Mouse (Mus musculus) liver, embryonic 13.5 days (tissue): ENCODE measurements at regions not wholly inside any gene's neighbourhood (a gene's known extent, or its start where the extent isn't known, plus 50 kb on each side); places are given as distances from the start of the nearest gene placed in this dataset.

Experiments
- ATAC-seq: fragments of 200-750 bp; cut with Nextera tagmentation; 2 replicates; pipeline ENCODE4 v1.8.0; 2017; ENCODE audit warnings: low read depth, mild to moderate bottlenecking, moderate number of reproducible peaks, moderate library complexity
- DNase-seq: peaks from one replicate; pipeline ENCODE4 v3.0.0; 2022
- H3K27ac ChIP-seq: fragments of 300-500 bp; sonication (generic); 2 replicates; pipeline ENCODE4 v1.5.1; 2015; ENCODE audit warnings: moderate library complexity, mild to moderate bottlenecking, inconsistent platforms
- H3K27me3 ChIP-seq: fragments of 300-500 bp; sonication (generic); 2 replicates; pipeline ENCODE4 v1.6.1; 2015; ENCODE audit warnings: mild to moderate bottlenecking, inconsistent platforms
- H3K36me3 ChIP-seq: fragments of 300-500 bp; sonication (generic); 2 replicates; pipeline ENCODE4 v1.6.1; 2015; ENCODE audit warnings: mild to moderate bottlenecking, inconsistent platforms
- H3K4me1 ChIP-seq: fragments of 300-500 bp; sonication (generic); replicated peaks from 2 replicates; pipeline ENCODE4 v1.6.1; 2015; ENCODE audit warnings: inconsistent platforms
- H3K4me2 ChIP-seq: fragments of 300-500 bp; sonication (generic); 2 replicates; pipeline ENCODE4 v1.6.1; 2015; ENCODE audit warnings: inconsistent platforms, mild to moderate bottlenecking, moderate library complexity
- H3K4me3 ChIP-seq: fragments of 300-500 bp; sonication (generic); replicated peaks from 2 replicates; pipeline ENCODE4 v1.5.1; 2015; ENCODE audit warnings: mild to moderate bottlenecking, inconsistent platforms
- H3K9ac ChIP-seq: fragments of 300-500 bp; sonication (generic); 2 replicates; pipeline ENCODE4 v1.6.1; 2015; ENCODE audit warnings: mild to moderate bottlenecking, inconsistent platforms
- H3K9me3 ChIP-seq: fragments of 300-500 bp; sonication (generic); replicated peaks from 2 replicates; pipeline ENCODE4 v1.6.1; 2016; ENCODE audit warnings: inconsistent platforms
- WGBS: fragments of 180-500 bp; shearing (Covaris S2); methylation state at CpG from one replicate; pipeline ENCODE4 v1.1.7; 2015; ENCODE audit not compliant: insufficient replicate concordance; 5-methylcytosine and 5-hydroxymethylcytosine counted together

DNA sequence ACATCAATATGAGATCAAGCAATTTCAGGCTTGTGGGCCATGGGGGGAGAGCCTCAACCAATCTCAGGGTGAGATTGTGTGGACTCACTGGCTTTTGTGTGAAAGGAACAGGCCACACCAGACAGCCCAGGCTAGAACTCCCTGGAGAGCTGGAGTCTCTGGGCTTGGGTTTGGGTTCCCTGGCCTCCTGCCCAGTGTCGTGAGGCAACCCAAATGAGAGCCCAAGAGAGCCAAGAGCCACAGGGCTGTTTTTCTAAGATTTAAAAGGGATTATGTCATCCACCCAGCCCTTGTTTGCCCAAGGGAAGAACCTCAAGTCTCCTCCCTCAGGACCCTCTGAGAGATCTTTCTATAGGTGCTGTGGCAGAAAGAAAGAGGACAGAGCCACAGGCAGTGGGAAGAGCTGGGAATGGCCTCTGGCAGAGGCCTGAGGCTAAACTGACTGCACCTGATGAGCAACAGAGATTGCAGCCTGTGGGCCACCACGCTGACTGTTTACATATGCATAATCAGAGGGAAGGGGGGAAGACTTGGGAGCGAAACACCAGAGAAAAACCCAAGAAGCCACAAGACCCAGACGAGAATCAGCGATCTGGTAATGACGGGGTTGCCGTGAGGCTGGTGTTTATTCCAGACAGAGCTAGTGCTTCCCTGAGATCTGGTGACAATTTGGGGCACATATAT lies 92.1 kb downstream of the Bcl2l11 start:
- Histone ChIP-seq H3K4me2 (no peak overlapping the region), H3K36me3 (no peaks in the 10 kb centered on the region), H3K27me3 (no peaks in the 10 kb centered on the region), H3K9me3 (no peaks in the 10 kb centered on the region), H3K4me3 (no peak overlapping the region), H3K4me1 (0 out of 2 replicates have a peak, but pooled peaks cover 5% of the 10 kb centered on the region), H3K27ac (no peak overlapping the region), H3K9ac (no peak overlapping the region)
- no peak for DNase-seq
- WGBS: 65% methylated on average over 7 of the region's 7 CpGs
- ATAC-seq: no peak

DNA sequence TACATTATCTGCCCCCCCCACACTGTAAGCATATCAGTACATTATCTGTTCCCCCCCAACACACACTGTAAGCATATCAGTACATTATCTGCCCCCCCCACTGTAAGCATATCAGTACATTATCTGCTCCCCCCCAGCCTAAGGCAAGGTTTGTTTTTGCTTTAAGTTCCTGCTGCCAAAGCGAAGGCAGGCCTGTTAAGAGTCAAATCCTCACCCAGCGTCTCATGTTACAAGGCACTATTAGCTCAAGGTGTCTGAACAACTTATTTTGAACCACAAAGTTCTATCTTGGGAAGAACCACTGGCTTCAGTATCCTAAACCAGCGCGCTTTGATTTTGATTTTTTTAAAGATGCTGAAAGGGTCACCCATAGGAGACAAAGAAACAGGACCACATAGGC lies 93.1 kb downstream of the Bcl2l11 start:
- WGBS: 78% methylated on average over 4 of the region's 4 CpGs
- no peak overlapping the region for H3K4me3 ChIP-seq
- H3K27ac ChIP-seq: no peak overlapping the region
- no peak overlapping the region for H3K9ac ChIP-seq
- 0 out of 2 replicates have a peak, but pooled peaks cover 5% of the 10 kb centered on the region for H3K4me1 ChIP-seq
- no peak overlapping the region for H3K4me2 ChIP-seq
- no peaks in the 10 kb centered on the region for H3K27me3 ChIP-seq
- DNase-seq (no peak), ATAC-seq (no peak)
- no peaks in the 10 kb centered on the region for H3K36me3 ChIP-seq
- H3K9me3 ChIP-seq: no peaks in the 10 kb centered on the region

DNA sequence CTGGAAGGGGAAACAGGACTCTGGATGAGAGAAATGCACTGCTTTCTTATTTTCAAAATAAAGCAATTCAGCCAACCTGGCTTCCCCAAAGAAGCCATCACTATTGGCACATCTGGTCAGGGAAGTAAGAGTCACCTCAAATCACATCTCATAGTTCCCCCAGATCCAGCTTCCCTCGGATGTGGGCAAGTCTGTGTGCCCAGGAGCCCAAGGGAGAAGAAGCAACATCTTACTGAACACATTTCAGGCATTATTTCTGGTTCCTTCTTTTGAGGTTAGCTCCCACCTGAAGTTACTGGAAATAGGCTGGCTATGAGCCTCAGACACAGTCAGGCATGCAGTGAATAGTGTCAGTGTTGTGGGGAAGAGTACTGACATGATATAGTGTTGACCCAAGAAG lies 95.2 kb downstream of the Bcl2l11 start:
- H3K4me2 ChIP-seq: no peak overlapping the region
- H3K4me3 ChIP-seq: no peak overlapping the region
- no peaks in the 10 kb centered on the region for H3K27me3 ChIP-seq
- H3K4me1 ChIP-seq: 0 out of 2 replicates have a peak, but pooled peaks cover 5% of the 10 kb centered on the region
- no peak overlapping the region for H3K27ac ChIP-seq
- 18% methylated on average over 1 of the region's 1 CpGs for WGBS
- no peak overlapping the region for H3K9ac ChIP-seq
- ATAC-seq (no peak), DNase-seq (no peak)
- H3K9me3 ChIP-seq: no peaks in the 10 kb centered on the region
- no peaks in the 10 kb centered on the region for H3K36me3 ChIP-seq

DNA sequence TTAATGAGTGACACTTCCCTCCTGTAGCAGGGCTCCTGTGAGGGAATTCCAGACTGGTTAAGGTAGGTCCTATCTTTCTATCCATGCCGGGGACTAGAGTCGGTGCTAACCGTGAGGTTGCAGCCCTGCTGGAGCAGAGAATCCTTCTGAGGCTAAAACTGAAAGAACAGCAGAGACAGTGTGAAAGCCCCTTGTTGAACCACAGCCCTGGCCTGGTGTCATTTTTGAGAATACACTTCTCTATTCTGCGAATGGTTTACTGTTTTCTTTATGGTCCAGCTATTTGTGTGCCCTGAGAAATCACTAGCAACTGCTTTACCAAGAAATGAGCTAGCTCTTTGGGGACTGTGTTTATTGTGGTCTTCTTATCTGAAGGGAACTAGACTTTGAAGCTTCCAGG lies 95.8 kb downstream of the Bcl2l11 start:
- Histone ChIP-seq H3K36me3 (no peaks in the 10 kb centered on the region), H3K4me2 (no peak overlapping the region), H3K4me1 (0 out of 2 replicates have a peak, but pooled peaks cover 5% of the 10 kb centered on the region), H3K9me3 (no peaks in the 10 kb centered on the region), H3K9ac (no peak overlapping the region), H3K4me3 (no peak overlapping the region), H3K27me3 (no peaks in the 10 kb centered on the region), H3K27ac (no peak overlapping the region)
- DNase-seq (no peak), ATAC-seq (no peak)
- WGBS: 66% methylated on average over 4 of the region's 4 CpGs

DNA sequence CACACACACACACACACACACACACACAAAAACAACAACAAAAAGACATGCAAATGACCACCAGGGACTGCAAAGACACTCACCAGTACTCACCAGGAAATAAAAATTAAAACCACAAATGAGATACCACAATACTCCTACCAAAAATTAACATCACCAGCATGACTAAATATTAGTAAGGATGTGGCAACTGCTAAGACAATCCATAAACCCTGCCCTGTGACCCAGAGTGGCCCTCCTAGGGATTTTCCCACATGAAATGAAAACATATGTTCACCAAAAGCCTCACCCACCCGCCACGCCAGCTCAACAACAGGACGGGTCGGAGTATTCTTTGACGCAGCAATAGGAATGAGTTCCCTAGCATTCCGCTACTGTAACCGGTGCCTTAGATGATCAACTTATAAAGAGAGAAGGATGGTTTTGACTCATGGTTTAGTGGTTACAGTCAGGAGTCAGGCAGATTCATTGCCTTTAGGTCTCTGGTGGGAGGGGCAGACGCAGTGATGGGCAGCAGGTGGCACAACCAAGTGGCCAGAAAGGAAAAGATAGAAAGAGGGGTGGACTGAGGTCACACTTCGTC lies 100.7 kb downstream of the Bcl2l11 start:
- H3K4me1 ChIP-seq: no peaks in the 10 kb centered on the region
- no peak for ATAC-seq
- H3K9me3 ChIP-seq: no peaks in the 10 kb centered on the region
- 84% methylated on average over 9 of the region's 9 CpGs for WGBS
- no peak overlapping the region for H3K9ac ChIP-seq
- H3K27me3 ChIP-seq: no peaks in the 10 kb centered on the region
- no peak overlapping the region for H3K4me2 ChIP-seq
- no peaks in the 10 kb centered on the region for H3K36me3 ChIP-seq
- H3K27ac ChIP-seq: no peak overlapping the region
- no peak for DNase-seq
- H3K4me3 ChIP-seq: no peak overlapping the region

DNA sequence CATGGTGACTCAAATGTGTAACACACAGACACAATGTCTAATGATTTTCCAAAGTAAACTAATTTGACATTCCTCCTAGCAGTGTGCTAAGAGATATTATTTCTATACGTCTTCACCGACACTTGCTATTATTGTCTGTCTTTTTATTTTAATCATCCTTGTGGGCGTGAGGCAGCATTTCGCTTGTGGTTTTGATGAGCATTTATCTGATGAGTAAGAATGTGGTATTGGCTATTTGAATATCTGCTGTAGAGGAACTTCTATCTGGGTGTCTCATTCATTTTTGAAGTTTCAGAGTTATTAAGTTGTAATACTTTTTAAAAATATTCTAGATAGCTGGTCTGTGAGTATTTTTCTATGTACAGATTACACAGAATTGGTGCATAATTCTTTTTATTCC lies 103.9 kb downstream of the Bcl2l11 start:
- DNase-seq: no peak
- H3K9ac ChIP-seq: no peak overlapping the region
- WGBS: 43% methylated on average over 4 of the region's 4 CpGs
- no peak overlapping the region for H3K4me3 ChIP-seq
- no peak overlapping the region for H3K4me2 ChIP-seq
- no peak for ATAC-seq
- H3K27me3 ChIP-seq: no peaks in the 10 kb centered on the region
- H3K27ac ChIP-seq: no peak overlapping the region
- no peaks in the 10 kb centered on the region for H3K36me3 ChIP-seq
- peaks cover 5% of the 10 kb centered on the region; the same call in 1 of the 2 replicates for H3K4me1 ChIP-seq
- H3K9me3 ChIP-seq: no peaks in the 10 kb centered on the region

DNA sequence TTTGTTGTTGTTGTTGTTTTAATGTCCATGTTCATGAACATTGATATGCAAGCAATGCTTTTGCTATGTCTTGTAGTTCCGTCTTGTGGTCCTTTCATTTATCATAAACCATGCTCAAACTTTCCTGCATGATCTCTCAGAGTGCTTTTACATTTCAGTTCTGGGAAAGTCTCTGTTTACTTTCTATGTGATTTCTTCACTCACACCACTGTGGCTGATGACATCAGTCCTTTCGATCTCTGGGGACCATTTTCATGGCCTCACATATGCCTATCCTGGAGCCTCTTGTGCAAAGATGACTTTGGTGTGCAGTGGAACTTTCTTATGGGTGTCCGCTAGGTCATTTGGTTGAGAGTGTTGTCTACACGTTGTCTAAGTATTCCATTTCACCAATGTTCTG lies 105.1 kb downstream of the Bcl2l11 start:
- 67% methylated on average over 4 of the region's 4 CpGs for WGBS
- no peak for ATAC-seq
- H3K9ac ChIP-seq: no peak overlapping the region

DNA sequence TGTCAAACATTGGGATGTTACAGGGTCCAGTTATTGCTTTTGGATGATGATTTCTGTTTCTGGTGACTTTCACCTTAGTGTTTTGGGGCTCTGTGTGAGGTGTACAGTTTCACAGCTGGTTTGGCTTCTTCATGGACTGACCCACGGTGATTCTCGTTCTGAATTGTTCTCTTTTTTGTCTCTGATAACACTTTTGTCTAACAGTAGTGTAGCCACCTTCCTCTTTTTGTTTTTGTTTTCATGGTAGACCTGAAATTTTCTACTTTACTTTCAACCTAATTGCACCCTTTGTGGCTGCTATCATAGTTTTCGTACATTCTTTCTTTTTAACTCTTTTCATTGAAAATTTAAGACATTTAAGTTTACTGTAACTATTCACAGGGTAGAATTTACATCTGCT lies 105.5 kb downstream of the Bcl2l11 start:
- no peak overlapping the region for H3K4me2 ChIP-seq
- H3K27me3 ChIP-seq: no peaks in the 10 kb centered on the region
- H3K9ac ChIP-seq: no peak overlapping the region
- no peak overlapping the region for H3K27ac ChIP-seq
- no peaks in the 10 kb centered on the region for H3K9me3 ChIP-seq
- DNase-seq: no peak
- H3K36me3 ChIP-seq: no peaks in the 10 kb centered on the region
- peaks cover 5% of the 10 kb centered on the region; the same call in 1 of the 2 replicates for H3K4me1 ChIP-seq
- no peak overlapping the region for H3K4me3 ChIP-seq
- no peak for ATAC-seq
- WGBS: 46% methylated on average over 3 of the region's 3 CpGs

More for the DNA sequence above, 105.1 kb downstream of the Bcl2l11 start:
- Histone ChIP-seq H3K27me3 (no peaks in the 10 kb centered on the region), H3K9me3 (no peaks in the 10 kb centered on the region), H3K4me2 (no peak overlapping the region), H3K4me3 (no peak overlapping the region), H3K27ac (no peak overlapping the region), H3K36me3 (no peaks in the 10 kb centered on the region), H3K4me1 (peaks cover 5% of the 10 kb centered on the region; the same call in 1 of the 2 replicates)
- DNase-seq: no peak

DNA sequence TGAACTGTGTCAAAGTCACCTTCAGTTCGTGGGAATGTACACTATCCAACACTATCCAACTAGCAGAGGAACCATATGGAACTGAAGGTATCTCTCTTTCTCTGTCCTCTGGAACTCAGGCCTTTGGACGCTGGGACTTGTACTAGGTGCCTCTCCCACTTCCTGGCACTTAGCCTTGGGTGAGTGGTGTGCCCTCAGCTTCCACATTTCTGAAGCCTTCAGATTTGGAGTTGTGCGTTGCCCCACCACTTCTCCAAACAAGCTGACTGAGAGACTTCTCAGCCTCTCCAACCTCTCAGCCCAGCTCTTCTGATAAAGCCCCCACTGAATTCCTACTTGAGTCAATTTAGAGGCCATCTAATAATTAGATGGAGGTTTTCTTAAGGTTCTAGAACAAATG lies 106.2 kb downstream of the Bcl2l11 start:
- no peak for DNase-seq
- H3K4me1 ChIP-seq: peaks cover 5% of the 10 kb centered on the region; the same call in 1 of the 2 replicates
- ATAC-seq: no peak
- no peak overlapping the region for H3K9ac ChIP-seq
- 40% methylated on average over 3 of the region's 3 CpGs for WGBS
- H3K4me2 ChIP-seq: no peak overlapping the region
- H3K36me3 ChIP-seq: no peaks in the 10 kb centered on the region
- H3K27ac ChIP-seq: no peak overlapping the region
- no peaks in the 10 kb centered on the region for H3K27me3 ChIP-seq
- H3K9me3 ChIP-seq: no peaks in the 10 kb centered on the region
- H3K4me3 ChIP-seq: no peak overlapping the region

DNA sequence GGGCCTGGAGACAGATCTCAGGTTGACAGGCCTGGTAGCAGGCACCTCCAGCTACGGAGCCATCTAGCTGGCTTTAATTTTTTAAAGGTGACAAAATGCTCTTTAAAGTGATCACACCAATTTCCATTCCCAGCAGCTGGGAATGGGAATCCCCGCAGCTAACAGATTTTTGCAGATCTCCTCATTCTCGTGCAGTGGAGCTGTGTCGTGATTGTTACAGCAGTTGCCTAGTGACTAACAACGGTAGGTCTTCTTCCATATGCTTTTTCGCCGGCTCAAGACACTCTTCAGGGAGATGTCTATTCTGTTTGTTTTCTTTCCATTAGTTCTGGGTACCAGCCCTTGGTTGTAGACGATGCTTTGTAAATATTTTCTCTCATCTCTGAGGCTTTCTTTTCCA lies 109.3 kb downstream of the Bcl2l11 start:
- no peaks in the 10 kb centered on the region for H3K27me3 ChIP-seq
- WGBS: 70% methylated on average over 8 of the region's 8 CpGs
- no peak overlapping the region for H3K4me2 ChIP-seq
- H3K9ac ChIP-seq: no peak overlapping the region
- ATAC-seq: no peak
- peaks cover 5% of the 10 kb centered on the region; the same call in 1 of the 2 replicates for H3K4me1 ChIP-seq
- DNase-seq: no peak
- H3K9me3 ChIP-seq: no peaks in the 10 kb centered on the region
- H3K4me3 ChIP-seq: no peak overlapping the region
- H3K27ac ChIP-seq: no peak overlapping the region
- no peaks in the 10 kb centered on the region for H3K36me3 ChIP-seq

DNA sequence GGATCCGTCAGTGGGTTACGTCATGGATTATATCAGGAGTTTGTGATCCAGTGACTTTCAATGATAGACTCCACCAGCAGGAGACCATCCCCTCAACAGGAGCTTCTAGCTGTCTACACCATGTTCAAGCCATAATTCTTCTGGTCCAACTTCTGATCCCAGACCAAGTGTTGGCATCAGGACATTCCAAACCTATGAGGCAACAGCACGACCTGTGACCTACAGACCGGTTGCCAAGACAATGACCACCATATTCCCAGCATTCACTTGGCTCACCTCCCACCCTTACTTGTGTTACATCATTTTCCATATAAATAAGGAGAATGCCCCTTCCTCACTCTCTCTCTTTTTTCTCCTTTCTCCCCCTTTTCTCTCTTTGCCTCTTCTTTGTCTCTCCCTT lies 113.6 kb downstream of the Bcl2l11 start:
- H3K9me3 ChIP-seq: no peaks in the 10 kb centered on the region
- no peak overlapping the region for H3K4me2 ChIP-seq
- WGBS: 62% methylated on average over 4 of the region's 4 CpGs
- no peak overlapping the region for H3K4me3 ChIP-seq
- H3K27me3 ChIP-seq: no peaks in the 10 kb centered on the region
- H3K9ac ChIP-seq: no peak overlapping the region
- DNase-seq (no peak), ATAC-seq (no peak)
- H3K27ac ChIP-seq: no peak overlapping the region
- no peaks in the 10 kb centered on the region for H3K36me3 ChIP-seq
- no peaks in the 10 kb centered on the region; the same call in 1 of the 2 replicates for H3K4me1 ChIP-seq

DNA sequence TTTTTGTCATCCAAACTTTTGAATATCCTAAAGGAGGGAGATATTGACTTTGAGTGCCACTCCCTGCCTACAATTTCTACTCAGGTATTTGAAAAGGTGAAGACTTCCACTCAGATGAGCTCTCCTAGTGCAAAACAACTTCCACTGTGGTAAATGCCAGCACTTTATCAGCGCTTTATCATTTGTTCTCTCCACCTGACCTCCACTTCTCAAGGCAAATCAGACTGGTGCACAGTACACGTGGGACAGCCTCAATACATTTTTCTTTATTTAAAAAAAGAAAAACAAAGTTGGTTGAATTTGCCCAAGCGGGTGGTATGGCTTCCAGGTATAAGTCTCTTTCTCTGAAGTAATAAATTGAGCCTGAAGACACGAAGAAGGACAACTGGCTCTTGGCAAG lies 114.2 kb downstream of the Bcl2l11 start:
- Histone ChIP-seq H3K4me3 (no peak overlapping the region), H3K36me3 (no peaks in the 10 kb centered on the region), H3K27ac (no peak overlapping the region), H3K4me1 (no peaks in the 10 kb centered on the region; the same call in 1 of the 2 replicates), H3K27me3 (no peaks in the 10 kb centered on the region), H3K9ac (no peak overlapping the region), H3K9me3 (no peaks in the 10 kb centered on the region), H3K4me2 (no peak overlapping the region)
- WGBS: 48% methylated on average over 4 of the region's 4 CpGs
- DNase-seq (no peak), ATAC-seq (no peak)
